Mouse (Mus musculus): Measurements from ENCODE around the gene Ndrg3.
"Not testable (repeated sequence)": the region's sequence is repeated elsewhere in the genome, so short reads cannot be mapped to it uniquely, and the experiment has no call there.

DNA sequence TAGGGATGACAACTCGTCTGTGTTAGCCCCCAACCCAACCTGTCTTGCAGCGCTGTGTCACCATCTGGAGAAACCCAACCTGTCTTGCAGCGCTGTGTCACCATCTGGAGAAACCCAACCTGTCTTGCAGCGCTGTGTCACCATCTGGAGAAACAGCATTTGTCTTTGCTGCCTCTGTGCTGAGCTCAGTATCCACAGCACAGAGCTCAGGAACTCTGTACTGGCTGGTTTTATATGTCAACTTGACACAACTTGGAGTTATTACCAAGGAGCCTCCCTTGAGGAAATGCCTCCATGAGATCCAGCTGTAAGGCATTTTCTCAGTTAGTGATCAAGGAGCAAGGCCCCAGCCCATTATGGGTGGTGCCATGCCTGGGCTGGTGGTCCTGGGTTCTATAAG, 66.8 kb downstream of the Ndrg3 start:
- TF ChIP-seq RCOR1 (conservative IDR thresholded peaks at IDR 0.05; ENCODE audit: low read depth, low read length); CTCF (conservative IDR thresholded peaks at IDR 0.05 in 1 of 2, IDR thresholded peaks at IDR 0.05 in 1 of 2; ENCODE audit: low read depth in 2 of 2, low read length in 2 of 2); ZNF384 (IDR thresholded peaks at IDR 0.05; ENCODE audit: low read depth, low read length); MAZ (IDR thresholded peaks at IDR 0.05; ENCODE audit: low read depth, low read length); MAX (IDR thresholded peaks at IDR 0.05; ENCODE audit: low read length); USF2 (conservative IDR thresholded peaks at IDR 0.05; ENCODE audit: low read depth, low read length); HCFC1 (IDR thresholded peaks at IDR 0.05; ENCODE audit: low read depth, low read length); MYC (IDR thresholded peaks at IDR 0.05; ENCODE audit: low read depth, low read length): not testable (repeated sequence)
